Mouse (Mus musculus) urinary bladder, postnatal 4 days (tissue): ENCODE data around the gene Tmtc4.

ENCODE experiments used
- DNase-seq, 2 experiments: peaks; one replicate each; pipeline ENCODE4 v3.0.0; 2021 to 2022; ENCODE audit warnings: low spot score in 2 of 2

Gene Tmtc4

GRCm38 (mm10) chr14:122983226-122984215, at the start of gene Tmtc4:
Tmtc4 (minus strand) TSS chr14:122984035.
- DNase-seq = peak; percentile 92 to 93

- no peak for DNase-seq
Observed at GRCm38 (mm10) chr14:123032435-123032834, 48.6 kb upstream of the Tmtc4 start.

- DNase-seq = no peak
Observed at GRCm38 (mm10) chr14:123027876-123028275, 44.0 kb upstream of the Tmtc4 start.

- no peak for DNase-seq
Observed at GRCm38 (mm10) chr14:123022981-123023380, 39.1 kb upstream of the Tmtc4 start.

- DNase-seq = no peak
Observed at GRCm38 (mm10) chr14:123016310-123016709, 32.5 kb upstream of the Tmtc4 start.

- DNase-seq = no peak
Observed at GRCm38 (mm10) chr14:123015687-123016086, 31.9 kb upstream of the Tmtc4 start.

GRCm38 (mm10) chr14:123009108-123010018, 25.5 kb upstream of the Tmtc4 start:
- DNase-seq = no peak

- no peak for DNase-seq
Observed at GRCm38 (mm10) chr14:123008672-123009071, 24.8 kb upstream of the Tmtc4 start.

- no peak for DNase-seq
Observed at GRCm38 (mm10) chr14:123003715-123004114, 19.9 kb upstream of the Tmtc4 start.

- no peak for DNase-seq
Observed at GRCm38 (mm10) chr14:123001391-123001790, 17.6 kb upstream of the Tmtc4 start.

- no peak for DNase-seq
Observed at GRCm38 (mm10) chr14:122997465-122997864, 13.6 kb upstream of the Tmtc4 start.

- DNase-seq = no peak
Observed at GRCm38 (mm10) chr14:122993935-122994334, 10.1 kb upstream of the Tmtc4 start.

- no peak for DNase-seq
Observed at GRCm38 (mm10) chr14:122992937-122993336, 9.1 kb upstream of the Tmtc4 start.

- DNase-seq = no peak
Observed at GRCm38 (mm10) chr14:122990521-122991052, 6.8 kb upstream of the Tmtc4 start.

GRCm38 (mm10) chr14:122986404-122986803, 2.6 kb upstream of the Tmtc4 start:
- DNase-seq = no peak

- peak; percentile 65 to 69 for DNase-seq
Observed at GRCm38 (mm10) chr14:122982571-122983225, 1.1 kb downstream of the Tmtc4 start.

GRCm38 (mm10) chr14:122981831-122982485, 1.9 kb downstream of the Tmtc4 start:
- DNase-seq = no peak

GRCm38 (mm10) chr14:122978871-122979270, 5.0 kb downstream of the Tmtc4 start:
- no peak for DNase-seq

- DNase-seq = no peak
Observed at GRCm38 (mm10) chr14:122977797-122978140, 6.1 kb downstream of the Tmtc4 start.

GRCm38 (mm10) chr14:122977056-122977796, 6.6 kb downstream of the Tmtc4 start:
- DNase-seq = no peak
